Mouse (Mus musculus) MEL (cell line): ENCODE data around the gene Lpar3.

Experiments
- CHD1 ChIP-seq: IDR thresholded peaks from 2 replicates; pipeline ENCODE4 v1.6.1; 2012; ENCODE audit warnings: low read depth, mild to moderate bottlenecking, inconsistent platforms, low read length, improper control_type of control experiment
- CTCF ChIP-seq, 3 experiments: IDR thresholded peaks in 2 of 3; conservative IDR thresholded peaks in 1 of 3; 2 replicates each; pipeline ENCODE4 v1.5.1; 2011 to 2012; ENCODE audit warnings: low read length in 3 of 3, low read depth in 2 of 3, mild to moderate bottlenecking in 2 of 3, improper control_type of control experiment in 1 of 3, inconsistent platforms in 1 of 3, mixed read lengths in 1 of 3, moderate library complexity in 1 of 3; ENCODE audit not compliant: control insufficient read depth in 1 of 3, insufficient read depth in 1 of 3, poor library complexity in 1 of 3, severe bottlenecking in 1 of 3
- EP300 ChIP-seq, 2 experiments: IDR thresholded peaks; 2 replicates each; pipeline ENCODE4 v1.6.1; 2011; ENCODE audit warnings: improper control_type of control experiment in 2 of 2, low read length in 2 of 2, low read depth in 1 of 2, mild to moderate bottlenecking in 1 of 2
- GATA1 ChIP-seq: IDR thresholded peaks from 2 replicates; pipeline ENCODE4 v1.6.1; 2011; ENCODE audit warnings: low read depth, low read length, improper control_type of control experiment
- MAX ChIP-seq: IDR thresholded peaks from 2 replicates; pipeline ENCODE4 v1.6.1; 2011; ENCODE audit warnings: low read length, improper control_type of control experiment
- MYC ChIP-seq: IDR thresholded peaks from 2 replicates; pipeline ENCODE4 v1.6.1; 2011; ENCODE audit warnings: low read depth, mild to moderate bottlenecking, low read length, improper control_type of control experiment, moderate library complexity
- NELFE ChIP-seq: IDR thresholded peaks from 2 replicates; pipeline ENCODE4 v1.6.1; 2011; ENCODE audit warnings: low read depth, low read length, improper control_type of control experiment
- POLR2A ChIP-seq, 2 experiments: IDR thresholded peaks; 2 replicates each; pipeline ENCODE4 v1.6.1; 2011 to 2012; ENCODE audit warnings: low read length in 2 of 2, mild to moderate bottlenecking in 2 of 2, control low read depth in 1 of 2, improper control_type of control experiment in 1 of 2, low read depth in 1 of 2, moderate library complexity in 1 of 2; ENCODE audit not compliant: control insufficient read depth in 1 of 2, insufficient read depth in 1 of 2, poor library complexity in 1 of 2
- SIN3A ChIP-seq: IDR thresholded peaks from 2 replicates; pipeline ENCODE4 v1.6.1; 2012; ENCODE audit warnings: low read length, improper control_type of control experiment, inconsistent platforms
- SMC3 ChIP-seq: IDR thresholded peaks from 2 replicates; pipeline ENCODE4 v1.6.1; 2011; ENCODE audit warnings: low read depth, low read length, improper control_type of control experiment
- ZC3H11A ChIP-seq: IDR thresholded peaks from 2 replicates; pipeline ENCODE4 v1.6.1; 2012; ENCODE audit warnings: low read depth, mild to moderate bottlenecking, inconsistent platforms, low read length, improper control_type of control experiment
- ZMIZ1 ChIP-seq: IDR thresholded peaks from 2 replicates; pipeline ENCODE4 v1.6.1; 2012; ENCODE audit warnings: low read depth, mild to moderate bottlenecking, inconsistent platforms, low read length, improper control_type of control experiment, moderate library complexity

- TF ChIP-seq EP300 (IDR thresholded peaks at IDR 0.05; ENCODE audit: low read depth in 1 of 2, low read length in 2 of 2) (no peak), CTCF (IDR thresholded peaks at IDR 0.05 in 2 of 3, conservative IDR thresholded peaks at IDR 0.05 in 1 of 3; ENCODE audit: control insufficient read depth in 1 of 3, insufficient read depth in 1 of 3, low read depth in 2 of 3, low read length in 3 of 3, poor library complexity in 1 of 3, severe bottlenecking in 1 of 3) (no peak), SIN3A (no peak), CHD1 (no peak), POLR2A (IDR thresholded peaks at IDR 0.05; ENCODE audit: control insufficient read depth in 1 of 2, insufficient read depth in 1 of 2, low read depth in 1 of 2, low read length in 2 of 2, poor library complexity in 1 of 2) (no peak), SMC3 (no peak), GATA1 (no peak), MYC (no peak), ZC3H11A (no peak), ZMIZ1 (no peak), NELFE (no peak), MAX (no peak)
Observed at GRCm38 (mm10) chr3:146326743-146327536, 106.2 kb downstream of the Lpar3 start.
